Mouse (Mus musculus): ENCODE measurements at regions not wholly inside any gene's neighbourhood (a gene's known extent, or its start where the extent isn't known, plus 50 kb on each side); places are given as distances from the start of the nearest gene placed in this dataset.

DNA sequence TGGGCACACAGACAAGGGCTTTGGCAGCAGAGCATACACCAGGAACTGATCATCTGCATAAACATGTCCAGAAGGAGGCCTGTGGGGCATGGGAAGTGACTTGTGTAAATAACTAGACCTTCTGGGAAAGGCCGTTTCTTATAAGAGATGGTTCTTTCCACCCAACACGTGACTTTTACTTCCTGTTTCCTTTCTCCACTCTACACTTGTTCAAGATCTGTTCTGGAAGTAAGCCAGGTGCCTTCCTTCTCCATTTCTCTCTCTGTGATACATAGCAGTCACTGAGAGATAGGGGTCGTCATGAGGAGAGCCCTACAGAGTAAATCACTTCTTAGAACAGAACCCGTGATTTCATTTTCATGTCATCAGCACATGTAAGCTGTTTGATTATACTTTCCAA lies 253.4 kb upstream of the Xrcc4 start:
- Histone ChIP-seq H3K4me3 (ENCODE audit: control insufficient read depth in 1 of 2, insufficient read depth in 1 of 2, low read depth in 1 of 2, low read length in 2 of 2) (no peak overlapping the region), H3K9ac (ENCODE audit: low read length) (no peak overlapping the region), H3K9me3 (ENCODE audit: control insufficient read depth, low read length) (no peaks in the 10 kb centered on the region), H3K27ac (replicated peaks in 1 of 2; ENCODE audit: control insufficient read depth in 1 of 2, insufficient read depth in 1 of 2, low read depth in 2 of 2, low read length in 2 of 2) (no peak overlapping the region), H3K4me1 (ENCODE audit: control insufficient read depth in 2 of 2, insufficient read depth in 2 of 2, low read length in 2 of 2) (no peaks in the 10 kb centered on the region), H3K4me2 (ENCODE audit: low read length) (no peak overlapping the region), H3K36me3 (ENCODE audit: control insufficient read depth, insufficient read depth, low read length) (no peaks in the 10 kb centered on the region), H3K27me3 (ENCODE audit: control insufficient read depth, insufficient read depth, low read length) (no peaks in the 10 kb centered on the region)
- no peak for ATAC-seq (ENCODE audit: insufficient number of reproducible peaks, insufficient read depth, low FRiP score, low read depth)
- WGBS = 36% methylated on average over 4 of the region's 4 CpGs

DNA sequence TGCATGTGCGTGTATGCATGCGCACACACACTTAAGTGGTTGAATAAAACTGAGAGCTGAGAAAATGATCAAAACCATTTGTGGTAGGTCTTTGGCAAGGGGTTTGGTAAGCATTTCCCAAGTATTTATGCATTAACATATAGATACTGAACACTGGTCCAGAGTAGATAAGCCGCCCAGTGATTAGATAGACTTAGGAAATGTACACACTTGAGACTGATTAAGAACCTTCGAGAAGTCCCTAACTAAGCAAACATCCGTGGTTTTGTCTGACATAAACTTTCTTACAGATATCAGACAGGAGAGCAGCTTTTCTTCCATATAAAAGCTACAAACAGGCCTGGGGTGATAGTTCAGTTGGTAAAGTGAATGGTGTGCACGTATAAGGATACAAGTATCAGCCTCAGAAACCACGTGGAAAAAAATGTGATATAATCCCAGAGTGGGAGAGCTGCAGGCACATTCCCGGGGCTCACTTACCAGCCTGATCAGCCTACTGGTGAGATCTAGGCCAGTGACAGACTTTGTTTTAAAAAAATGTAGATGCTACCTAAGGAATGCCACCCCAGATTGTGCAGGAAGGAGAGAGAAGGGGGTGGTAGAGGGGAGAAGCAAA lies 252.3 kb upstream of the Xrcc4 start:
- Histone ChIP-seq H3K36me3 (ENCODE audit: control insufficient read depth, insufficient read depth, low read length) (no peaks in the 10 kb centered on the region), H3K4me2 (ENCODE audit: low read length) (no peak overlapping the region), H3K9ac (ENCODE audit: low read length) (no peak overlapping the region; the same call in 1 of the 2 replicates), H3K4me3 (ENCODE audit: control insufficient read depth in 1 of 2, insufficient read depth in 1 of 2, low read depth in 1 of 2, low read length in 2 of 2) (no peak overlapping the region), H3K4me1 (ENCODE audit: control insufficient read depth in 2 of 2, insufficient read depth in 2 of 2, low read length in 2 of 2) (no peaks in the 10 kb centered on the region), H3K27me3 (ENCODE audit: control insufficient read depth, insufficient read depth, low read length) (no peaks in the 10 kb centered on the region), H3K9me3 (ENCODE audit: control insufficient read depth, low read length) (no peaks in the 10 kb centered on the region), H3K27ac (replicated peaks in 1 of 2; ENCODE audit: control insufficient read depth in 1 of 2, insufficient read depth in 1 of 2, low read depth in 2 of 2, low read length in 2 of 2) (peak overlapping the region in 1 of 2 experiments; percentile 33; a peak in 1 of 4 replicates)
- WGBS = 37% methylated on average over 8 of the region's 8 CpGs
- no peak for ATAC-seq (ENCODE audit: insufficient number of reproducible peaks, insufficient read depth, low FRiP score, low read depth)

DNA sequence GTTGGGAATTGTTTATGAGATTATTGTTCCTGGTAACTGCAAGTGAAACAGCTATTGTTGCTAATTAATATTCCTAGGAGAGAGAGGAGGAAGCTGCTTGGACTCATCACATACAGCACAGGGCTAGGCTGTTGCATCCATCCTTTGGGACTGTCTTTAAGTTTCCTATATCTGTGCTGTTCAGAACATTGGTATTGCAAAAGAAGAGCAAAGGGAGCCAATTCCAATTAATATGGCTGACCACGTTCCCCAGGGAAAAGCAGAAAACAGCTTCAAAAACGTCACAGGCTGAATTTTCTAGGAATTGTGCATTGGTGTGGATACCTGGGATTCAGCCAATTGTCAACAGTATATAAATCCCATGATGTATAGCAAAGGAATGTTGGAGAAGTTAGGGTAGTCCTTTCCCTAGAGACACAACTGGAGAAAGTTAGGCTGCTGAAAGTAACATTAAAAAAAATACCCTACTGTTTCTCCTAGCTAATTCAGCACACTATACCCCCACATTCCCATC lies 251.3 kb upstream of the Xrcc4 start:
- WGBS = 59% methylated on average over 2 of the region's 2 CpGs
- Histone ChIP-seq H3K4me3 (ENCODE audit: control insufficient read depth in 1 of 2, insufficient read depth in 1 of 2, low read depth in 1 of 2, low read length in 2 of 2) (no peak overlapping the region), H3K4me1 (ENCODE audit: control insufficient read depth in 2 of 2, insufficient read depth in 2 of 2, low read length in 2 of 2) (no peaks in the 10 kb centered on the region), H3K4me2 (ENCODE audit: low read length) (no peak overlapping the region), H3K9me3 (ENCODE audit: control insufficient read depth, low read length) (no peaks in the 10 kb centered on the region), H3K9ac (ENCODE audit: low read length) (no peak overlapping the region), H3K27ac (replicated peaks in 1 of 2; ENCODE audit: control insufficient read depth in 1 of 2, insufficient read depth in 1 of 2, low read depth in 2 of 2, low read length in 2 of 2) (no peak overlapping the region), H3K36me3 (ENCODE audit: control insufficient read depth, insufficient read depth, low read length) (no peaks in the 10 kb centered on the region), H3K27me3 (ENCODE audit: control insufficient read depth, insufficient read depth, low read length) (no peaks in the 10 kb centered on the region)
- no peak for ATAC-seq (ENCODE audit: insufficient number of reproducible peaks, insufficient read depth, low FRiP score, low read depth)

DNA sequence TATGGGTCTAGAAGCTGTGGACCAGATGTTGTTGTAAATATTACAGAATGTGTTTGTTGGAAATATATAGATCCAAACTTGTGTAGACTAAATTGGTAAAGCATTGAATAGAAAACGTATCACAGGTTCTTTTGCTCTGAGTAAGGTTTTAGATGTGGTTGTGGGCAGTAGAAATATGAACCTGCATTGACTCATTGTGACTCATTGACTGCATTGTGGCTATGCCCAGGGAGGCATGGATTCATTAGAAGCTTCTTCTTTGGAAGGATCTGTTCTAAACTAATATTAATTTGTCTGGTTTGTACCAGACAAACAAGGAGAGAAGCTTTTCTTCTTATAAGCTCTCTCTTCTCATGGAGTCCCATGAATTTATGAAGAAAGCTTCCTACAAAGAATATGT lies 248.2 kb upstream of the Xrcc4 start:
- no peak overlapping the region for H3K27ac ChIP-seq (replicated peaks in 1 of 2; ENCODE audit: control insufficient read depth in 1 of 2, insufficient read depth in 1 of 2, low read depth in 2 of 2, low read length in 2 of 2)
- no peaks in the 10 kb centered on the region for H3K4me1 ChIP-seq (ENCODE audit: control insufficient read depth in 2 of 2, insufficient read depth in 2 of 2, low read length in 2 of 2)
- WGBS = 61% methylated on average over 1 of the region's 1 CpGs
- H3K36me3 ChIP-seq (ENCODE audit: control insufficient read depth, insufficient read depth, low read length) = no peaks in the 10 kb centered on the region
- H3K27me3 ChIP-seq (ENCODE audit: control insufficient read depth, insufficient read depth, low read length) = no peaks in the 10 kb centered on the region
- H3K9me3 ChIP-seq (ENCODE audit: control insufficient read depth, low read length) = no peaks in the 10 kb centered on the region
- ATAC-seq (ENCODE audit: insufficient number of reproducible peaks, insufficient read depth, low FRiP score, low read depth) = no peak
- H3K4me2 ChIP-seq (ENCODE audit: low read length) = no peak overlapping the region
- H3K9ac ChIP-seq (ENCODE audit: low read length) = no peak overlapping the region
- H3K4me3 ChIP-seq (ENCODE audit: control insufficient read depth in 1 of 2, insufficient read depth in 1 of 2, low read depth in 1 of 2, low read length in 2 of 2) = no peak overlapping the region

DNA sequence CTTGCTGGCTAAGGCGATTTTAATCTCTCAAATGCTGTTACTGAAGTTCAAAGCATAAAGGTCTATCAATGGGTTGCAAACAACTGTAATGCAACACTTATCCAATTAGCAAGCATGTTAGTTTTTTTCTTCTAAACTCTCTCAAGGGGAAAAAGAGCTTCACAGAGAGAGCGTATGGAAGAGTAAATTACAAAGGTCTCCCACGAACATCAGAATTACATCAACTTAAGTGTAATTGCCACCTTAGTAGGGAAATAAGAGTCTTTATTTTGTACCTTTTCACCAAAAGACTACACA lies 246.3 kb upstream of the Xrcc4 start:
- no peak overlapping the region for H3K4me3 ChIP-seq (ENCODE audit: control insufficient read depth in 1 of 2, insufficient read depth in 1 of 2, low read depth in 1 of 2, low read length in 2 of 2)
- no peak overlapping the region for H3K4me2 ChIP-seq (ENCODE audit: low read length)
- WGBS = 76% methylated on average over 3 of the region's 3 CpGs
- H3K4me1 ChIP-seq (ENCODE audit: control insufficient read depth in 2 of 2, insufficient read depth in 2 of 2, low read length in 2 of 2) = no peaks in the 10 kb centered on the region
- H3K9me3 ChIP-seq (ENCODE audit: control insufficient read depth, low read length) = no peaks in the 10 kb centered on the region
- H3K27me3 ChIP-seq (ENCODE audit: control insufficient read depth, insufficient read depth, low read length) = no peaks in the 10 kb centered on the region
- no peak for ATAC-seq (ENCODE audit: insufficient number of reproducible peaks, insufficient read depth, low FRiP score, low read depth)
- no peaks in the 10 kb centered on the region for H3K36me3 ChIP-seq (ENCODE audit: control insufficient read depth, insufficient read depth, low read length)
- no peak overlapping the region for H3K27ac ChIP-seq (replicated peaks in 1 of 2; ENCODE audit: control insufficient read depth in 1 of 2, insufficient read depth in 1 of 2, low read depth in 2 of 2, low read length in 2 of 2)
- no peak overlapping the region for H3K9ac ChIP-seq (ENCODE audit: low read length)

DNA sequence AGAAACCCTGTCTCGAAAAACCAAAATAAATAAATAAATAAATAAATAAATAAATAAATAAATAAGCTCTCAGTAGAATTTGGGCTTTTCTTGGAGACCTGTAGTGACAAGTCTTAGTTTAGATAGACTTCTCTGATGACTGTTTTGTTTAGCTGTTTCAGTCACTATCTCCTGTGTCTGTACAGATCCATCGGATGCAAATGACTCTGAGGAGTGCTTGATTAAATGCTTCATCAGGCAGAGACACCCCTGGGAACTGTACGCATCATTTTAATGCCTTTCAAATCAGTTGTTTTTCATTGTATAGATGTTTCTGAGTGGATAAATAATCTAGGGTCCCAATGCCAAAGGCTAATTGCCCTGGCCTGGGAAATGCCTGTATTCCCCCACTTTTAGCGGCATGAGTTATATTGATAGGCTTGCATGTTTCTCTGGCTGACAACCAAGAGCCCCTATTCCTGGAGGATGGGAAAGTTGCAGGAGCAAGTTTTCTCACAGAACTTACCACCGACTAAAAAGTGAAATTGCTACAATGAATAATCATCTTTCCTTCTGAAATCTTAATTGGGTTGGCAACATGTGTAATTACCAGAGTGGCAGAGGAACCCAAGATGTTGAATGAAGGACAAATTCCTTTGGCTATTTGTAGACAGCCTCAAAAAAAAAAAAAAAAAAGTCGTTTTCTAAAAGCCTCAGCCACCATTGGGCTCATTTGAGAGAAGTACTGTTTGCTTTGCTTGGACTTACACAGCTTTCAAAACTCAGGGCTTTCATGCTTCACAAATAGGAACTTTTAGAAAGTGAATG lies 245.7 kb upstream of the Xrcc4 start:
- H3K9me3 ChIP-seq (ENCODE audit: control insufficient read depth, low read length) = no peaks in the 10 kb centered on the region
- no peaks in the 10 kb centered on the region for H3K36me3 ChIP-seq (ENCODE audit: control insufficient read depth, insufficient read depth, low read length)
- H3K27me3 ChIP-seq (ENCODE audit: control insufficient read depth, insufficient read depth, low read length) = no peaks in the 10 kb centered on the region
- H3K9ac ChIP-seq (ENCODE audit: low read length) = no peak overlapping the region
- 74% methylated on average over 6 of the region's 6 CpGs for WGBS
- no peak overlapping the region for H3K4me3 ChIP-seq (ENCODE audit: control insufficient read depth in 1 of 2, insufficient read depth in 1 of 2, low read depth in 1 of 2, low read length in 2 of 2)
- no peak overlapping the region for H3K4me2 ChIP-seq (ENCODE audit: low read length)
- no peak overlapping the region for H3K27ac ChIP-seq (replicated peaks in 1 of 2; ENCODE audit: control insufficient read depth in 1 of 2, insufficient read depth in 1 of 2, low read depth in 2 of 2, low read length in 2 of 2)
- no peaks in the 10 kb centered on the region for H3K4me1 ChIP-seq (ENCODE audit: control insufficient read depth in 2 of 2, insufficient read depth in 2 of 2, low read length in 2 of 2)
- ATAC-seq (ENCODE audit: insufficient number of reproducible peaks, insufficient read depth, low FRiP score, low read depth) = no peak

DNA sequence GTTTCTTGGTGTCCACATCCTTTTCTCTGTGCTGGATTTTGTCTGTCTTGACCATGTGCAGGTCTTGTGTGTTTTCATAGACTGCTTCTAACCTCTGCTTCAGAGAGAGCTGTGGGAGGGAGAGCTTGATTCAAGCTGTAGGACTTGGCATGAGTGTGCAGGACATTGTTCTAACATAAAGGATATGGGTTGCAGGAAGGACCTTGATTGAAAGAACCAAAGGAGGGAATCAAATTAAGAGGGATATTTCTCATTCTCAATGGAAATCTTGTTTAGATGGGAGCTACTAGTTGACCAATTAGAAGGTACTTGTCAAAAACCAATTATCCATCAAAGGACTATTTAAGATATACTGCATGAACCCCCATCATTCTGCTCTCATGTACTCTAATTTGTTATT lies 244.9 kb upstream of the Xrcc4 start:
- Histone ChIP-seq H3K9me3 (ENCODE audit: control insufficient read depth, low read length) (no peaks in the 10 kb centered on the region), H3K27ac (replicated peaks in 1 of 2; ENCODE audit: control insufficient read depth in 1 of 2, insufficient read depth in 1 of 2, low read depth in 2 of 2, low read length in 2 of 2) (no peak overlapping the region), H3K4me1 (ENCODE audit: control insufficient read depth in 2 of 2, insufficient read depth in 2 of 2, low read length in 2 of 2) (no peaks in the 10 kb centered on the region), H3K36me3 (ENCODE audit: control insufficient read depth, insufficient read depth, low read length) (no peaks in the 10 kb centered on the region), H3K4me2 (ENCODE audit: low read length) (no peak overlapping the region), H3K9ac (ENCODE audit: low read length) (no peak overlapping the region), H3K27me3 (ENCODE audit: control insufficient read depth, insufficient read depth, low read length) (no peaks in the 10 kb centered on the region), H3K4me3 (ENCODE audit: control insufficient read depth in 1 of 2, insufficient read depth in 1 of 2, low read depth in 1 of 2, low read length in 2 of 2) (no peak overlapping the region)
- no peak for ATAC-seq (ENCODE audit: insufficient number of reproducible peaks, insufficient read depth, low FRiP score, low read depth)

DNA sequence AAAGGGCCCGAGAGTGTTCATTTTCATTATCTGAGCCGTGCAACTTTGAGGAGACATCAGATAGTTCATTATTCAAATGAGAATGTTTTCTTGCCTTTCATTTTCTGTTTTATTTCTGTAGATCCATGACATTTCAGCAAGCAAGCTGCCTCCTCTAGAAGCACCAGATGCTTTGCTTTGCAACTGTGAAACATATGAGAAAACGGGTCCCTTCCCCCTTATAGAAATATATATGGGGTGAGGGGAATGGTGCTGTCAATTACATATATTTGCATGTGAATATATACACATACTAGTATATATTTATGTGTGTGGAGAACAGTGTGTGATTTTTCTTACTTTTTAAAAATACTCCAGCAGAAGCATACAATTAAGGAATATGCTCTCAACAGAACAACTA lies 235.8 kb upstream of the Xrcc4 start:
- Histone ChIP-seq H3K4me1 (ENCODE audit: control insufficient read depth in 2 of 2, insufficient read depth in 2 of 2, low read length in 2 of 2) (no peaks in the 10 kb centered on the region), H3K27me3 (ENCODE audit: control insufficient read depth, insufficient read depth, low read length) (no peaks in the 10 kb centered on the region), H3K9me3 (ENCODE audit: control insufficient read depth, low read length) (no peaks in the 10 kb centered on the region), H3K4me3 (ENCODE audit: control insufficient read depth in 1 of 2, insufficient read depth in 1 of 2, low read depth in 1 of 2, low read length in 2 of 2) (no peak overlapping the region), H3K4me2 (ENCODE audit: low read length) (no peak overlapping the region), H3K36me3 (ENCODE audit: control insufficient read depth, insufficient read depth, low read length) (no peaks in the 10 kb centered on the region), H3K9ac (ENCODE audit: low read length) (no peak overlapping the region), H3K27ac (replicated peaks in 1 of 2; ENCODE audit: control insufficient read depth in 1 of 2, insufficient read depth in 1 of 2, low read depth in 2 of 2, low read length in 2 of 2) (no peak overlapping the region)
- 74% methylated on average over 3 of the region's 3 CpGs for WGBS
- ATAC-seq (ENCODE audit: insufficient number of reproducible peaks, insufficient read depth, low FRiP score, low read depth) = no peak

Data from heart, embryonic 14.5 days (tissue).